Mouse (Mus musculus): ENCODE measurements around the gene Marco.
A peak's percentile ranks its signal among the peaks of the same experiment; 100 is the strongest.

The Marco gene

DNA sequence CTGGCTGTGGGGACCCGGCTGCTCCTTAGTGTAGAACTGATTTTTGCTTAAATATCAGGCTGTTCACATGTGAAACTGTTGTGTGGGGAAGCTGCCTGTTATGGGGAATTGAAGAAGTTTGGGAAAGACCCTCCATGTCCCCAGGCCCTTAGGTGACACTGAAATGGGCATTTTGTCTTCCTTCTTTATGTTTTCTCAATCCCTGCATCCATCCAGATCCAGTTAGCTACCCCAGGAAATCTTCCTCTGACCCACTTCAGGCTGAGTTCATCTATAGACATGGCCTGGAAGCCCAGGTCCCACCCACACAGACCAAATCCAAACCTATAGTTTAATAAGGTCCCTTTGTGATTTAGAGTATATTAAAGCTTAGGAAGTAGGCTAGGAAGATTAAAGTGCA lies at the start of gene Marco:
Gene Marco (minus strand): TSS at position 101 of the 400 bp plus-strand sequence.
- no peak for DNase-seq

DNA sequence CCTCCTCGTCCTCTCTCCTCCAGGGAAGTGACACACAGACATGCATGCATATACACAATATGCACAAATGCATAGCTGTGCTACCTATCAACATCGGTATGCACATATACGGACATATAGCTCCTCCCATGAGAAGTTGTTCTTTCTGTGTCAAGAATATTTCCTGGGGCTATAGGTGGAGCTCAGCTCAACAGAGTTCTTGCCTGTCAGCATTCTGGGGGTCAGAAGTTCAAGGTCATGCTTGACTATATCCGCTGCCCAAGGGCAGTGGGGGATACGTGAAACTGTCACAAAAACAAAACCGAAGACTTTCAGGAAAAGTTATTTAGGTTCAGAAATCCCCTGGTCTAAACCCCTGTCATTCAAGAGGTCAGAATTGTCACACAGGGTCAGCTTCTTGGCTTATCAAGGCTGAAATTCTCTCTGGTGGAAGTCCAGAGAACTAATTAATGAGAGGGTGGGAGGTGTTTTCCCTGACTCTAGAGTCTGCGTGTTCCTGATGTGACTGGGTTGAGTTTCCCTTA lies 34.7 kb upstream of the Marco start:
- DNase-seq, result no peak

DNA sequence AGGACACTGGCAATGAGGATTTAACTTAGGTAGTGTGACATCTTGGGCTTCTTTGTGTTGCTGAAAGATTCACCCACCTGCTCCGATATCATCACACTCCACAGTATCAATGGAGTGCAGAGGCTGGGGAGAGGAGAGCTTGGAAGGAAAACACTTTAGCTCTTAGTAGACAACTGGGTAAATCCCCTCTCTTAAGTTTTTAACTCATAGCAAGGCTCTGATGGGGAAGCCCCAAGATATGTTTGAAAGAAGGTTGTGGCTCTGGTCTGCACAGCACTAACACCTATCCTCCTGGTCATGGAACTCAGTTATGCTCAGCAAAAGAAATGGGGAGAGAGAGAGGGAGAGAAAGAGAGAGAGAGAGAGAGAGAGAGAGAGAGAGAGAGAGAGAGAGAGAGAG lies 32.2 kb upstream of the Marco start:
- no peak for DNase-seq

DNA sequence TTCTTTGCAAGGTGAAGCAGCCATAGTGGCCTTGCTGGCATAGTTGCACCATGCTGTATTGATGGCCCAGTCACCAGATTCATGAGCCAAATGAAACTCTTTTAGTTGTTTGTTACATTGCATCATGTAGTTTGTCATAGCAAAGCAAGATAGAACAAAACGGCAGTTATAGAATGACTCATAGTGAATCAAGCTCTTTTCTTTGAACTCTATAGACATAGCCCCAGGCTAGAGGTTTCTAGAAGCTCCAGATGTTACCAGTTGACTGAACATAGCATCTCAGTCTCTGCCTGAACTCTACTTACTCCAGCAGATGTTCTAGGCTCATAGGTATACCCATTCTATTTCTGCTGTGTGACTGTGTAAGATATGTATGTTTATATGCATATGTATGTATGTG lies 31.1 kb upstream of the Marco start:
- DNase-seq, result no peak

DNA sequence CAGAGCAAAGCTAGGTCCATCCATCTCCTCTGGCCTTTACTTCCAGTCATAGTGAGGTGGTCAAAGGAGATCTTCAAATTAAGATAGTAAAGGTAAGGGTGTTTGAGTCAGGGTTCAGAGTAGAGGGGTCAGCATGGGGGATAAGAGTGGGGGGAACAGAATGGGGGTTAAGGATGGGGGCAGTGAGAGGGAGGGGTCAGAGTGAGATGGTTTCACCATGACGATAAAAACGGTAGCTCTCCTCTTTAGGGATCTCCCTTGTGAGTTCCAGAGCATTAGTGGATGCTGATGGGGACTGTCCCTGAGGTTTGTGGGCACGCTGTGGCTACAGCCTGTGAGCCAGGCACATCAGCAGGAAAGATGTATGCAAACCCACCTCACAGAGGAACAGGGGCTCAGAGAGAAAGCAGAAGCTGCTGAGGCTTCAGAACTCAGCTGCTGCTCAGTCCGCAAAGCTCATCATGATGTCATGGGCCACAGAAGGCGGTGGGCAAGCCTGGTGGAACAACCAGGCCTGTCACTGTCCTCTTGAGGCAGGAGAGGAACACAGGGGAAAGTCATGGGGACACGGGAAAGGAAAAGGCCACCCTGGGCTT lies 27.6 kb upstream of the Marco start:
- no peak for DNase-seq

DNA sequence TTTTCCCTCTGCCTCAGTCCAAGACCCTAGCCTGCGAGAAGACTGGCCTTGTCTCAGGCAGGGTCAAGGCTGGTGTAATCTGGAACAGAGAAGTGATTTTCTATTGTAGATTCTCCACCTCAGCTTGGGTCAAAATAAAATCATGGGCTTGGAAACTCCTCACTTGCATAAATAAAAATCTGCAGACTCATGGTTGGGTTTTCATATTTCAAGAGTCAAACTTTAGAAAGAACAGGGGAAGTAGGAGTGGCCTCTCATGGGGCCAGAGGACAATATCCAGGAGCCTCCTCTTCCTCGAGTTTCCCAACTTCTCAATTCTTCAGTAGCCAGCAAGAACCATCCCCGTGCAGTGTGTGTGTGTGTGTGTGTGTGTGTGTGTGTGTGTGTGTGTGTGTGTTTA lies 26.9 kb upstream of the Marco start:
- no peak for DNase-seq

DNA sequence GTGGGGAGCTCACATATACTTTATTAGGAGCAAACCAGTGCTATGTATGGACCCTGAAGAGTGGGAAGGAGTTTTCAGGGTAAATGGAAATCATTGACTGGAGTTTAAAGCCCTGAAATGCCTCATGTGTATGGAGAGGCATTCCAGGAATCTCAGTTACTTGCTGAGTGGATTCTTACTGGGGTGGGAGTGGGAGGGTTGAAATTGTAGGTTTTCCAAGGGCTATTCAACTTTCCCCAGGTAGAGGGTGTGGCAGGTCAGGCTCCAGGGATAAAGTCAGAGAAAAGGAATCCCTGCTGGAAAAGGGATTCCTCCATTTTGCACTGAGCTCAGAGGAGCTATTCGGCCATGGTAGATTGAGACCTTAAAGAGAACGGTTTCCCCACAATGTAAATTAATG lies 25.1 kb upstream of the Marco start:
- DNase-seq, result no peak

DNA sequence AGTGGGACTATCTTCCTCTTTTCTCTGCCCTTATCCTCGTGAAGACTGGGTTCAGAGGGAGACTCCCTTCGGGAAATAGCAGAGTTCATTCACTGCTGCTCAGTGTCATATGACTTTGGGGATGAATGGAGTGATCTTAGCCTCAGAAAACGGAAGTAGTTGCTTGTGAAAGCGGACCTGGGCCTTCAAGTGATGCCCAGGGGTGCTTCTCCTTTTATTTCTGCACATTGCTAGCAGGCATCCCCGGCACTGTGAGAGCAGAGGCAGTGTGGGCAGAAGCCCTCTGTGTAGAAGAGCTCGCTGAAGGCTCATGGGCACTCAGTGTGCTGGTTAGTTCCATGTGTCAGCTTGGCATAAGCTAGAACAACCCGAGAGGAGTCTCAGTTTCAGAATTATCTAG lies 12.8 kb upstream of the Marco start:
- DNase-seq, result peak; percentile 44

DNA sequence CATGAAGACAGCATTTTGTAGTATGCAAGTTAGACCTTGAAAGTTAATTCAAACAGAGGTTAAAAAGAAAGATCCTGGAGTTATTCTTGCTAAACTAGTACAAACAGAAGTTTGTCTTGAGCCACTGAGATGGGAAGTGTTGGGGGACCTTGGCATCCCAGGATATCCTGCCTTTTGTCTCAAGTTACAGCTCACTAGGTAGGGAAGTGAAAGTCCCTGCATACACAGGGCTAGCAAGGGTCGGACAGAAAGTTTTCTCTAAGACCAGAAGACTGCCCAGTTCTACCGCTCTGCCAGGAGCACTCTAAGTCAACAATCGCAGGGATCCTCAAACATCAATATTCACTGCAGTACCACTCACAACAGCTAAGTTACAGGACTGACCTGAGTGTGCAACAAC lies 5.5 kb upstream of the Marco start:
- DNase-seq, result no peak

DNA sequence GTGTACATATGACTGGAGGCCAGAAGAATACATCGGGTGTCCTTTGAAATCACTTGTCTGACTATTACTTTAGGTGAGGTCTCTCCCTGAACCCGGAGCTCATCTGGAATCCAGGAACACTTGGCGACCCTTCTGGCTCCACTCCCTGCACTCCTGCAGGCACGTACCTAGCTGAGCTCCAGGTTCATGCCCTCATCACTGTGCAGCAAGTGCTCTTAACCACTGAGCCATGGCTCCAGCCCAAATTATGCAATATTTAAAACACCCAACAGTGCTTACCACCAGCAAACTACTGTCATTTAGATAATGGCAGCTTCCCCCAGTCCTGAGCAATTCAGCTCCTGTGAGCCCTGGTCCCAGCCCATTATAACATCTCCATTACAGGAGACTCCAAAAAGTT lies 4.2 kb upstream of the Marco start:
- no peak for DNase-seq

DNA sequence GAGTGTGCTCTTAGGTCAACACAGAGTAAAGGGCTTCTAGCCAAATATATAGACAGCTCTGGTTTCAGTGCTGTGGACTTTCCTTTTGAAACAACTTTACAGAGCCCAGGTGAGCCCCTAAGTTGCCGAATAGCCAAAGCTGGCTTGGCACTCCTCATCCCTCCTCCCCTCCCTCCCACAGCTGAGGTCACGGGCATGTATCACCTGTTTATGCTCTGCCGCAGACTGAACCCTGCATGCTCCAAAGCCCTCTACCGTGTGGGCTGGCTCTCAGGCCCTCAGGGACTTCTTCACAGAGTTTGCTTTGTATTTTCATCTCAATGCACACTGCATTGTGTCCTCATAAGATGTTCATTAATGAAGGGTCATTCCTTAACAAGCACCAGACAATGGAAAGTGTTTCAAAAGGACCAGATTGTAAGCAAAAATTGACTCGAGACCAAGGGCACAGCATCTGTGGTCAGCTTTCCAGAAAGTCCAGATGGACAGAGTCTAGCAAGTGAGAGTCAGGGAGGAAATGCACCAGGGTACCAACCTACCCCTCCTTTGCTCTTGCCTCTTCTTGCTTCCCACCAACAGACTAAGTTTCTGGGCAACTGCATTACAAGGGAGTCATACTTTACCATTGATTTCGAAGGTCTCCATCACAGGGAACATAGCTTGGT lies 646 bp downstream of the Marco start:
- DNase-seq, result no peak

DNA sequence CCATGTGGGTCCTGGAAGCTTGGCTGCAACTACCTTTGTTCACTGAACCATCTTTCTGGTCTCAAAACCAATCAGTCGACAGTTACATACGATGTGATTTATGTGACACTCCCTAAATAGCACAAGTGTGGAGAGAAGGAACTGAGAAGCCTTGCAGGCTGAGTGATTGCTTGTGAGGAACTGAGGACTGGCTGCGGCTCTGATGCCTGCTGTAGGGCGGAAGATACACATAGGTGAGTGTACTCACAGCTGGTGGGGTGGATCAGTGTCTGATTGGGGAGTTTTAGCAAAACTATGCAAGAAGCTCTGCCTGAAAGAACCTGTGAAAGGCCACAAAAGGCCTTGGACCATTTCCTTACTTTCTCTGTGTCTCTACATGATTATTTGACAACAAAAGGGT lies 3.3 kb downstream of the Marco start:
- no peak for DNase-seq

DNA sequence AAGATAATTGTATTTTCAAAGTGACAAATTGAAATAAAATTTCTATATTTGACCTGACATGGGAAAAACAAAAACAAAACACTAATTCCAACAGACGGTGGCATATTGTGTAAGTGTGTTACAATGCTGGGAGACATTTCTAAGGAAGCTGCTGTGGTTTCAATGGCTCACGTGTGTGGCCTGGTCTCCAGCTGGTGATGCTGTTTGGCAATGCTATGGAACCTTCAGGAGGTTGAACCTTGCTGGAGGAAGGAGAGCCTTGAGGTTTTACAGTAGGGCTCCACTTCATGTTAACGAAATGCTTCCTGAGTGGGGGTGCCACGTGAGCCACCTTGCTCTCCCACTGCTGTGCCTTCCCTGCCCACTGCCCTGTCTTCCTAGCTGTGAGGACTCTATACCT lies 6.8 kb downstream of the Marco start:
- no peak for DNase-seq

DNA sequence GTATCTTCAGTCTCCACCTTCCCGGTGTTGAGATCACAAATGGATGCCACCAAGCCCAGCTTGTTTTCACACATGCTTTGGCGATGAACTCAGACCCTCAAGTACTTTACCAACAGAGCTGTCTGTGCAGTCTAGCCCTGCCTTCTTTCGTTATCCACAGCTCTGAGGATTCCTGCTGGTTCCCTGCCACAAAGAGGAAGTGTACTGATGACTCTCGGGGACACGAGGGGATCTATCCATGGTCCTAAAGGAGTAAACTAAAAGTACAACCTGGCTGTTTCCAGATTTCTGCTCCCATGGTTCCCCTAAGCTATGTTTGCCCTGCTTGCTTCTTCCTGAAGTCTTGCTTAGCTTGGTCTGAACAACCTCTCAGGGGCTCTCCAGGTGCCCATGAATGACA lies 23.9 kb downstream of the Marco start:
- DNase-seq, result no peak

DNA sequence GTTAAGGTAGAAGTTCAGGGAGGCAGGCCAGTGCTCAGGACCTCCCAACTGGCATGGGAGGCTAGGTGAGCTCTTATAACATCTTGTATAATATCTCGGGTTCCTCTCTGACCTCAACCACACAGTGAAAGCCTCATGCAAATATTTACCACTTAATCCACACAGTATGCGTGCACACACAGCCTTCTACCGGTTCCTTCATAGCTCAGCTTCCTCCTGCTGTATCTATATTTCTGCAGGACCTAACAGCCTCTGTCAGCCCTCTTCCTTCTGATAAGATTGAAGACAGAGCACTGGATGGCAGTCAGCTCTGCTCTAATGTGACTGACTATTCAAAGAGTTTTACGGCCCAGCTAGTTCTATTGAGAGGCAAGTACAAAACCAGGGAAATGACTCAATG lies 30.0 kb downstream of the Marco start:
- no peak for DNase-seq

DNA sequence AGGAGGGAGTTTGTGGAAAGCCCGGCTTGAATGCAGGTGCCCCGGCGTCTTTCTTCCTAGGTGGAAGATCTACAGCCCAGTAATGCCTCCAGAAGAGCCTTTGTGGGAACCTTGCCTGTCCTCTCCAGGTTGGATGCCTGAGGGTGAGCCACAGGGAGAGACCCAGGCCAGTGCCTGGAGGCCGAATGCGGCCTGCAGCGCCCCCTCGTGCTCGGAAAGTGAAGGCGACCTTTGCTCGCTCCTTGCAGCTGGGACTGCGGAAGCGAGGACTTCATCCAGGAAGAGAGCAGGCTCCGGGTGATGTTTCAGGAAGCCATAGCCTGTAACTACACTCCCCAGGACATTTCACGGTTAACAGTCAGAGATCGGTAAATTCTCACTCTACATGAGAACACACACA lies 35.9 kb downstream of the Marco start:
- DNase-seq, result peak; percentile 20

DNA sequence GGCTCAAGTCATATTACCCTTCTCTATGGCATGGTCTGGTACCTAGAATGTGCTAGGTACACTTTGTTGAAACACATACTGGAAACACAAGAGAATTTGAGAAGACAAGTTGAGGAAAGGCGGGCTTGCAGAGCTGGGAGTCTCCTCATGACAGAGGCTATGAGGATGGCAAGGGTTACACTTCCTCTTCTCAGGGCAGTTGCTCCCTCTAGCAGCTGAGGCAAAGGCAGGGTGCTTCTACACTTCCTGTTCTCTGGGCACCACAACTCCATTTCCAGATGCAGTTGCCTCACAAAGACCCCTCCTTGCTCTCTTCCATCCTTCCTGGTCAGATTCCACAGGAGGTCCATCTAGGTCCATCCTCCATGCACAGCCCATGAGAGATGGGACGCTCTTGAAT lies 37.5 kb downstream of the Marco start:
- no peak for DNase-seq

DNA sequence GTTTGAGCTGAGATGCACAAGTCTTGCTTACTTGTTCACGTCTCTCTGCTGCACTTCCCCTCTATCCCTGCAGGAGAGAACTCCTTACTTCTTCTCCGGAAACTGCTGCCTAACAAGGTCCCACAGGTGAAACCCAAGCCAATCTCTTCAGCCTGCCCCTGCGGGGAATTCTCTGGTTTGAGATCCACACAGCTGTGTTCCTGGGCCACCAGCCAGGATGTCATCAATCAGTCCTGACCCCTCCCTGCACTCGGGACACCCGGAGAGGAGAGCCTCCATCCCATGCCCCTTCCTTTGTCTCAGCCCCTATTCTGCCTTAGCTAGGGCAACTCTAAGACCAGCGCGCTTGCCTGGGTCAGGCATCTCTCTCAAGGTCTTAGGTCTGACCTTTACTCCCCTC lies 38.1 kb downstream of the Marco start:
- DNase-seq, result no peak

DNA sequence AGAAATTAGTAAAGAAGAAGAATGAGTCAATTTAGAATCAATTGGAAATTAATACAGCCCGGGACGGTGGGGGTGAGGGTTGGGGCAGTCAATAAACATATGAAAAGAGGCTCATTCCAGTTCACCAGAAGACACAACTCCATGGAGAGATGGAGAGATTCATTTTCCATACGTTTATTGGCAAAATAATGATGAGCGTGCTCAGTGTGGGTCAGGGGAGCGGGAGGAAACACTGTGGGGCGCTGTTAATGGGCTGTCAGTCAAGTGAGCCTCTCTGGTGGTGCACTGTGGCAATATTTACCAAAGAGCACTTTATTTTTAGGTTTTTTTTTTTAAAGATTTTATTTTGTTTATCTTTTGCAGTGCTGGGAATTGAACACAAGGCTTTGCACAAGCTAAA lies 45.8 kb downstream of the Marco start:
- DNase-seq, result no peak

DNA sequence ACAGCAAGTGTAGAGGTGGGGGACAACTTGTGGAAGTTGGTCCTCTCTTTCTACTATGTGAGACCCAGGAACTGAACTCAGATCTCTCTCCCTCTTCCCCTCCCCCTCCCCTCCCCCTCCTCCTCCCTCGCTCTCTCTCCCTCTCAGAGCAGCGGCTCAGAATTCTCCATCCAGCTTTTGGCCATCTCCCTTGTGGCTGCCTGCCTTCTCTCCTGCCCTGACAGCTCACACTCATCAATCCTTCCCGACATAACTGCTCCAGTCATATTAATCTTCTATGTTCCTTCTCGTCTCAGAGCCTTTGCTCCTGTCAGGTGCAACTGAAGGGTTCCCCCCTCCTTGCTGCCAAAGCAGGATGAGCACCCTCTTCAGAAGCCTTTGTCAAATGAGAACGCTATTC lies 46.3 kb downstream of the Marco start:
- DNase-seq, result no peak

DNA sequence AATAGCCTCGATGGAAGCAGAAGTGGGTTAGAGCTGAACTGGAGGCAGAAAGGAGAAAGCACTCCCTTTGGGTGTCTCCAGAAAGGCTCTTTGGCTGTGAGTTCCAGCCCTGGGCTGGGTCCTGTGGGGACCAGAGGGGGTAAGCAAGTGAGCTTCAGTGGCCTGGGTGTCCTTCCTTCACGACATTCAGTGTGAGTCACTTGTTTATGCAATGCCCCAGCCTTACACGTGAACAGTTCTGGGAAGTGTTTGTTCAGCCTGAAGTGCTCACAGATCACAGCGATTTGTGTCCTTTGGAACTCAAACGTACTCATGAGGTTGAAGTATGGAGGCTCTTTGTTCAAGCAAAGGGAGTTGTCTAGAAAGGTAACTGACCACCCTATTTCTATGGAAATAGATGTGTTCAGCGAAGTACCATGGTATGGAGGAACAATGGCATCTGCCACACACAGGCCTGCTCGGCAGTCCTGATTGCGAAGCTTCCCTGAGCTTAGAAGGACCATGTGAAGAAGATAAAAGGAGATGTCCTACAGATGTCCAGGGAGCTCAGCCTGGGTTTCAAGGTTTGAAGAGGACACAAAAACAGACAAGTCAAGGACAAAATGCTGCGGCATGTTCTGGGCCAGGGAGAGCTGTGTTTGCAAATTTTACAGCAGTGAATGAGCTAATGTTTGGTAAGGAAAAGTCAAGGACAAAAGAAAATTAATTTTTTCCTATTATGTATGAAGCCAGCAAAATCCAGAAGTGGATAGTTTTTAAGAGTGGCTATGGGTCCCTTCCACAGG lies 53.1 kb downstream of the Marco start:
- DNase-seq, result no peak

DNA sequence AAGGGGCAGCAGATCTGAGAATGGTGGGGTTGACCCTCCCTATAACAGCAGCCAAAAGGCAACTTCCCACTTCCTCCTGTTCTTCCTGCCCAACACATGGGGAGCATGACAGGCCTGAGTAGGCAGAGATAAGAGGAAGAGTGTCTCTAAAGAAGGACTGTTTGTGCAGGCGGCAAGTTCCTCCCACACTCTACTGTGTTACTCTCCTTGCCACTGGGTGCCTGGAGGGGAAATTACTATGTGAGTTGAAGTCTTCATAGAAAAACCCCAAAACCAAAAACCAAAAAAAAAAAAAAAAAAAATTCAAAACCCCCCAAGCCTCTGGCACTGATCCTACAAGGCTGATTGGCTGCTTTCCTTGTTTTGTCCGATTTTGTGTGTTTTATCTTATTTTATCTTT lies 55.2 kb downstream of the Marco start:
- peak; percentile 42 for DNase-seq

DNA sequence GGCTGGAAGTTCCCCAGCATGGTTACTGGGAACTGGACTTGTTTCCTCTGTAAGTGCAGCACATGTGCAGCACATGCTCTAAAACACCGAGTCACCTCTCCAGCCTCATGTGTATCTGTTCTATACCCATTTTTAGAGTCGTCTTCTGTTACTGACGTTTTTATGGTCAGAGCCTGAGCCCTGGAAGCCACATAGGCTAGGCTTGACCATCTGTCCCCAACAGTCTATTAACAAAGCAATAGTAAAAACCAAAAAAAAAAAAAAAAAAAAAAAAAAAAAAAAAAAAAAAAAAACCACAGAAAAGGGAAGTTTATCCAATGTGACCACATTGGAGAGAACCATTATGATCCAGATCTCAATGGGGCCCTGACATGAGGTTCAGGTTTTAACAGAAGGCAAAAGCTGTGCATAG lies 61.6 kb downstream of the Marco start:
- no peak for DNase-seq

DNA sequence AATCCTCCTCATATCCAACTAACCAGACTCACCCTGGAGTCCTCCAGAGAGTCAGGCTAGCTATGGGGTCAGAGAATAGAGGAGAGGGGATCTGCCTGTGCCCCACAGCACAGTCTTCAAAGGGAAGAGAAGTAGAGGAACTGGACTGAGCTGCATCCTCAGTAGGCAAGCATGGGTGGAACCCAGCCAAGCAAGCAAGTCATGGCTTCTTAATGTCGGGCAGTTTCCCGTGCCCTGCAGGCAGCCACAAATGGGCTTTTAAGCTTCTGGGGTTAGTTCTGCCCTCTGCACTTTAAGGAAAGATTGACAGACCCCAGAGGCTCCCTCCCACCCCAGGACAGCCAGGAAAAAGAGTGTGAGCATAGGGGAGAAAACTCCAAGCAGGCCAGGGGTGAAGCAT lies 63.2 kb downstream of the Marco start:
- no peak for DNase-seq
